Mouse (Mus musculus) lung, postnatal 0 days (tissue): Measurements from ENCODE around the gene Hoxa4. TPM values are rescaled to one million over a fixed set of nuclear protein-coding genes. Genes with fewer than 3 reads are reported as not detected.

Experiments used
- ATAC-seq: fragments of 200-750 bp; cut with Nextera tagmentation; 2 replicates; pipeline ENCODE4 v1.8.0; 2017; ENCODE audit warnings: moderate library complexity
- DNase-seq: peaks from one replicate; pipeline ENCODE4 v3.0.0-alpha.2; 2016; ENCODE audit warnings: low spot score
- H3K27ac ChIP-seq: fragments of 300-500 bp; sonication (generic); 2 replicates; pipeline ENCODE4 v1.5.1; 2014; ENCODE audit warnings: antibody characterized with exemption, mild to moderate bottlenecking, low read length, mixed read lengths
- H3K27me3 ChIP-seq: fragments of 300-500 bp; sonication (generic); replicated peaks from 2 replicates; pipeline ENCODE4 v1.6.1; 2014; ENCODE audit warnings: low read length, mixed read lengths; ENCODE audit not compliant: insufficient read depth
- H3K36me3 ChIP-seq: fragments of 300-500 bp; sonication (generic); 2 replicates; pipeline ENCODE4 v1.6.1; 2014; ENCODE audit warnings: low read length, mixed read lengths; ENCODE audit not compliant: insufficient read depth
- H3K4me1 ChIP-seq: fragments of 300-500 bp; sonication (generic); 2 replicates; pipeline ENCODE4 v1.6.1; 2014; ENCODE audit warnings: antibody characterized with exemption, low read depth, low read length, mixed read lengths; ENCODE audit not compliant: insufficient read depth
- H3K4me2 ChIP-seq: fragments of 300-500 bp; sonication (generic); replicated peaks from 2 replicates; pipeline ENCODE4 v1.6.1; 2014; ENCODE audit warnings: low read depth, mild to moderate bottlenecking, low read length, moderate library complexity, mixed read lengths
- H3K4me3 ChIP-seq: fragments of 300-500 bp; sonication (generic); 2 replicates; pipeline ENCODE4 v1.5.1; 2014; ENCODE audit warnings: low read depth, low read length
- H3K9ac ChIP-seq: fragments of 300-500 bp; sonication (generic); replicated peaks from 2 replicates; pipeline ENCODE4 v1.6.1; 2014; ENCODE audit warnings: low read depth, mild to moderate bottlenecking
- H3K9me3 ChIP-seq: fragments of 300-500 bp; sonication (generic); 2 replicates; pipeline ENCODE4 v1.6.1; 2016; ENCODE audit warnings: low read length, mixed read lengths
- CTCF ChIP-seq: IDR thresholded peaks from 2 replicates; pipeline ENCODE4 v1.5.1; 2016; ENCODE audit warnings: antibody characterized with exemption, mild to moderate bottlenecking
- EP300 ChIP-seq: IDR thresholded peaks from 2 replicates; pipeline ENCODE4 v1.6.1; 2016; ENCODE audit warnings: antibody characterized with exemption, mild to moderate bottlenecking, control low read depth
- WGBS: fragments of 180-500 bp; shearing (Covaris S2); extraction: QIAGEN DNeasy Blood & Tissue Kit; methylation state at CpG from one replicate; pipeline ENCODE4 v1.1.7; 2014; 5-methylcytosine and 5-hydroxymethylcytosine counted together
- polyA plus RNA-seq: library from polyadenylated mRNA; unstranded; fragments of >200 nt; fragmentation: Nextera tagmentation; extraction: Ambion mirVana; gene quantifications from 2 replicates; pipeline ENCODE4 v1.2.1, GENCODE M21; 2015

Gene Hoxa4
- polyA plus RNA-seq, 1 experiment from 2014 or later: 3.9 TPM

DNA sequence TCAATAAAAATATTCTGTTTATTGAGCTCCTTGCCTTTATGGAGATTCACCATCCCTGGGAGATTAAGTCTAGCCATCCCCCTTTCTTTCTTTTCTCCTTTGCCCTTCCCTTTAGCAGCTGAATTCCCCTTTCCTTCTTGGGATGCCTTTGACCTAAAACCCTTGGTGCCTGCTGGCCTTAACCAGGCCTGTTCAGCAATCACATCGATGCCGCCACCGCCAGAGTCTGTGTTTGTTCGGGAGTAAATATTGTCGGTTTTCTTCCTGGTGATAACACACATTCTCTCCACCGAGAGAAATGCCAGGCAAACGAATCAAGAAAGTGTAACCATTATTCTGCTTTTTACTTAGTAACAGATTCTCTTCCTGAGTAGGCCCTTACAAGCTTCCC is 46.6 kb upstream of the Hoxa4 start:
- TF ChIP-seq EP300 (no peak), CTCF (no peak)
- 3% methylated on average over 7 of the region's 7 CpGs for WGBS

GRCm38 (mm10) chr6:52237346-52238154 is 46.0 kb upstream of the Hoxa4 start:
- Histone ChIP-seq H3K4me1 (no peaks in the 10 kb centered on the region; the same call in 1 of the 2 replicates), H3K9me3 (no peaks in the 10 kb centered on the region), H3K27ac (no peak overlapping the region), H3K4me2 (no peak overlapping the region), H3K36me3 (no peaks in the 10 kb centered on the region), H3K4me3 (no peak overlapping the region), H3K27me3 (peaks cover 98% of the 10 kb centered on the region), H3K9ac (no peak overlapping the region)
- TF ChIP-seq CTCF (no peak), EP300 (no peak)
- no peak for DNase-seq
- WGBS: 13% methylated on average over 10 of the region's 10 CpGs
- ATAC-seq: no peak

More for the DNA sequence above, 46.6 kb upstream of the Hoxa4 start:
- Histone ChIP-seq H3K9ac (no peak overlapping the region), H3K27me3 (peaks cover 98% of the 10 kb centered on the region), H3K27ac (no peak overlapping the region), H3K36me3 (no peaks in the 10 kb centered on the region), H3K4me2 (no peak overlapping the region), H3K4me3 (no peak overlapping the region), H3K9me3 (no peaks in the 10 kb centered on the region), H3K4me1 (no peaks in the 10 kb centered on the region; the same call in 1 of the 2 replicates)
- ATAC-seq (no peak), DNase-seq (no peak)

DNA sequence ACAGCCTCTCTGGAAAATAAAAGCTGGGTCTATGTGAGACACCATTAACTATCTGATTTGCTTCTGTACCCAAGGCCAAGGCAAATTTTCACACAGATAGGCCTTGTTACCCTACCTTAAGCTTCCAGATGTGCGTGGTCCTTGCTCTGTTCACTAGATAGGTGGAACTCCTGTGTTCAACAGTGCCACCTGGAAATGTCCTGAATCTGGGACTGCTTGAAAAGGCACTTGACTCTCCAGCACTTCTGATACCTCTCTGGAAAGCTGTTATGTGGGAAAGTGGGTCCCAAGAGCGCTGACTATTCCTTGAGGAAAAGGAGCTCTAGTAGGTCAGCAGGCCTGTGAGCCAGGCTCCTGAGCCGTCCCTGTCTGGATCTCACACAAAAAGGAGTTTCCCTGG is 45.3 kb upstream of the Hoxa4 start:
- 13% methylated on average over 3 of the region's 3 CpGs for WGBS
- H3K9me3 ChIP-seq: no peaks in the 10 kb centered on the region
- H3K4me2 ChIP-seq: no peak overlapping the region
- H3K9ac ChIP-seq: no peak overlapping the region
- H3K4me1 ChIP-seq: no peaks in the 10 kb centered on the region; the same call in 1 of the 2 replicates
- H3K27me3 ChIP-seq: peaks cover 98% of the 10 kb centered on the region
- TF ChIP-seq CTCF (no peak), EP300 (no peak)
- no peak overlapping the region for H3K4me3 ChIP-seq
- no peaks in the 10 kb centered on the region for H3K36me3 ChIP-seq
- no peak for ATAC-seq
- H3K27ac ChIP-seq: no peak overlapping the region
- DNase-seq: no peak

DNA sequence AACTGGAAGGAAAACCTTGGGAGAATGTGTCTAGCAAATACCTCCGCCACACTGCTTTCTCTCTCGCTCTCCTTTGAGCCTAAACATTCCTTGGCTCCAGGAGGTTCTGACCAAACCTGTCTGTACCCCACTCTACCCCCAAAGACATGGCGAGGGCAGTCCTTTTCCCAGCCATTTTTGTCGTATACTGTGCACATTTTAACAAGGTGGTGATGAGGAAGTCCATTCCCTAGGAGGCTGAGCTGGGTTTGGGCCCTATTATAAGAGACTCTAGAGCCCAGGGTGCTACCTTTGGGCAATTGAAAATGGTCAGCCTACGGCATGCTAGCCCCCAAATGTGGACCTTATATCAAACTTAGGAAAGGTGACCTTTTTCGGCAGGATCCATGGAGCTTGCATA is 44.3 kb upstream of the Hoxa4 start:
- WGBS: 26% methylated on average over 6 of the region's 6 CpGs
- Histone ChIP-seq H3K27ac (no peak overlapping the region), H3K36me3 (no peaks in the 10 kb centered on the region), H3K9me3 (no peaks in the 10 kb centered on the region), H3K27me3 (peaks cover 95% of the 10 kb centered on the region), H3K4me1 (no peaks in the 10 kb centered on the region; the same call in 1 of the 2 replicates), H3K4me2 (no peak overlapping the region), H3K9ac (no peak overlapping the region), H3K4me3 (no peak overlapping the region)
- DNase-seq (no peak), ATAC-seq (no peak)
- TF ChIP-seq CTCF (no peak), EP300 (no peak)

- Histone ChIP-seq H3K9ac (no peak overlapping the region), H3K27ac (no peak overlapping the region), H3K4me1 (no peaks in the 10 kb centered on the region; the same call in 1 of the 2 replicates), H3K27me3 (peaks cover 95% of the 10 kb centered on the region), H3K4me2 (no peak overlapping the region), H3K4me3 (no peak overlapping the region), H3K9me3 (no peaks in the 10 kb centered on the region), H3K36me3 (no peaks in the 10 kb centered on the region)
- DNase-seq (no peak), ATAC-seq (no peak)
- 38% methylated on average over 9 of the region's 9 CpGs for WGBS
- no peak for TF ChIP-seq EP300
- TF ChIP-seq CTCF: no peak
Measured at GRCm38 (mm10) chr6:52235267-52235666, 43.7 kb upstream of the Hoxa4 start.

DNA sequence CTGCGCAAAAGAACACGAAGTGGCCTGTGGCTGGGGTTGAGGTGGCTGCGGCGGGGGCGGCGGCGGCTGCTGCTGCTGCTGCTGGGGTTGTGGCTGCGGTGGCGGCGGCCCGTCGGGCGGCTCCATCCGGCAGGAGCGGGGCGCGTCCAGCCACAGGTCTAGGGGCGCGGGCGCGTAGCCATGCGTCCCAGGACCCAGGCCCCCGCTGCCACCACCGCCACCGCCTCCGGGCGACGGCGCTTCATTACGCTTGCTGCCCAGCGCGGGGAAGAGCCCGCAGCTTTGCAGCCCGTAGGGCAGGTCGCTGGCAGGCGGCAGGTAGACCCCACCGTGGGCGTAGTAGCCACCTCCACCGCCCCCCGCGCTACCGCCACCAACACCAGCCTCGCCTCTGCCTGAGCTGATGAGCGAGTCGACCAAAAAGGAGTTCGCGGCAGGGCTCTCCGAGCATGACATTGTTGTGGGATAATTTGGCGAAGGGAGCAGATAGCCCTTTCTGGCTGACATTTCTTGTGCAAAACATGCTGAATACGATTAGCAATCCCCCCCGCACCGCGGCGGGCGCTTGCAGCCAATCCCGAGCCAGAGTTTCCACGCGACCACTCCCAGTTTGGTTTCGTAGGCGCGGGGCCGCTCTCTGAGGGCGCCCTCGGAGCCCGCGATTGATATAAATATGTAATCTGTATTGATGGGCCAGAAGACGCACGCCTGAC is 43.0 kb upstream of the Hoxa4 start:
- Histone ChIP-seq H3K4me1 (no peaks in the 10 kb centered on the region), H3K36me3 (no peaks in the 10 kb centered on the region), H3K27ac (no peak overlapping the region), H3K9me3 (no peaks in the 10 kb centered on the region), H3K9ac (no peak overlapping the region), H3K27me3 (peaks cover 95% of the 10 kb centered on the region), H3K4me3 (no peak overlapping the region), H3K4me2 (no peak overlapping the region)
- DNase-seq (no peak), ATAC-seq (no peak)
- WGBS: 4% methylated on average over 49 of the region's 68 CpGs
- TF ChIP-seq CTCF: no peak
- no peak for TF ChIP-seq EP300
